Mouse (Mus musculus) megakaryocyte, embryonic 14.5 days (primary cell): Measurements from ENCODE around the gene Dctn2. TPM values are rescaled to one million over a fixed set of nuclear protein-coding genes. Genes with fewer than 3 reads are reported as not detected.

ENCODE experiments used
- H3K27me3 ChIP-seq: replicated peaks from 2 replicates; pipeline ENCODE3; 2012; ENCODE audit warnings: inconsistent platforms
- H3K36me3 ChIP-seq: replicated peaks from 2 replicates; pipeline ENCODE3; 2012; ENCODE audit warnings: low read length, inconsistent platforms, mixed read lengths
- H3K4me1 ChIP-seq: 2 replicates; pipeline ENCODE4 v1.6.1; 2012; ENCODE audit warnings: inconsistent platforms
- H3K4me3 ChIP-seq: replicated peaks from 2 replicates; pipeline ENCODE3; 2012; ENCODE audit warnings: moderate library complexity, mild to moderate bottlenecking, inconsistent platforms
- H3K9me3 ChIP-seq: 2 replicates; pipeline ENCODE4 v1.6.1; 2012; ENCODE audit warnings: inconsistent platforms
- FLI1 ChIP-seq: IDR thresholded peaks from 2 replicates; pipeline ENCODE4 v1.6.1; 2012; ENCODE audit warnings: low read length, inconsistent platforms, mixed read lengths
- GATA1 ChIP-seq: IDR thresholded peaks from 3 replicates; pipeline ENCODE4 v1.6.1; 2012; ENCODE audit warnings: mixed read lengths, low read length, inconsistent platforms, borderline replicate concordance
- polyA plus RNA-seq: library from polyadenylated mRNA; stranded (reverse); fragments of >175 nt; gene quantifications from 2 replicates; pipeline ENCODE4 v1.2.3, GENCODE M21; 2012; ENCODE audit warnings: low replicate concordance; ENCODE audit not compliant: insufficient read depth

Gene Dctn2
- polyA plus RNA-seq, 1 experiment, result 219 TPM

DNA sequence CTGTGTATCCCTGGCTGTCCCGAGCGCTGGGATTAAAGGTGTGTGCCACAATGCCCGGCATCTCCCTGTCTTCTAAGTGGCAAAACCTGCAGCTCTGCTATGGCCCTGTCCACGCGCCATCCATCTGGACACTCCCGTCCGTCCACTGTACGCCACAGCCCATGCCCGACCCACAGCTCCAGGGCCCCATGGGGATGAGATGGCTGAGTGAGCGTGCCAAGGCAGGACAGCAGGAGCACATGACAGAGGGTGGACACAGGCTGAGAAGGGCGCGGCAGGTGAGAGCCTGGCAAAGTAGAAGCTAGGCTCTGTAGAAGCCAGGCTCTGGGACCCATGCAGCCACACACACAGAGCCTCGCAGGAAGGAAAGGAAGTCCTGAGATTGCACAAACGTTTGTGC, 34.4 kb upstream of the Dctn2 start:
- Histone ChIP-seq H3K27me3 (peaks cover 72% of the 10 kb centered on the region), H3K4me3 (no peak overlapping the region), H3K9me3 (no peaks in the 10 kb centered on the region), H3K36me3 (no peaks in the 10 kb centered on the region), H3K4me1 (peaks cover 34% of the 10 kb centered on the region)
- no peak for TF ChIP-seq GATA1
- no peak for TF ChIP-seq FLI1

DNA sequence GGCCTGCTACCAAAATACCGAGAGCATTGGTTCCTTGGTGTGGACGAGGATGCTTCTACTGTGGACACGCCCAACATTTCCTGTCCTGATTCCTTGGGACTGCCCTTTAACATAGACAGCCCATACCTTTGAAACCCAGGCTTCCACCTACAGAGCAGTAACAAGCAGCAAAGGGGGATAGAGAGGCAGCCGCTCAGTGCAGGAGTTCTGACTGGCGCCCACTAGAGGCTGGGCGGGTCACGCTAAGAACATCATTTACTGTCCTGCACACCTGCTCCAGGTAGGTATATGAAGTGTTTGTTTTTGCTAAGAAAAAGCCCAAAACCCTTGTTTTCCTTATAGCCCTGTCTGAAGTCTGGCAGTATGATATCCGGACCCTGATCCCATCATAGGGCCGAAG, 33.0 kb upstream of the Dctn2 start:
- Histone ChIP-seq H3K4me1 (peaks cover 32% of the 10 kb centered on the region), H3K27me3 (peaks cover 73% of the 10 kb centered on the region), H3K4me3 (no peak overlapping the region), H3K9me3 (no peaks in the 10 kb centered on the region), H3K36me3 (no peaks in the 10 kb centered on the region)
- no peak for TF ChIP-seq GATA1
- no peak for TF ChIP-seq FLI1

DNA sequence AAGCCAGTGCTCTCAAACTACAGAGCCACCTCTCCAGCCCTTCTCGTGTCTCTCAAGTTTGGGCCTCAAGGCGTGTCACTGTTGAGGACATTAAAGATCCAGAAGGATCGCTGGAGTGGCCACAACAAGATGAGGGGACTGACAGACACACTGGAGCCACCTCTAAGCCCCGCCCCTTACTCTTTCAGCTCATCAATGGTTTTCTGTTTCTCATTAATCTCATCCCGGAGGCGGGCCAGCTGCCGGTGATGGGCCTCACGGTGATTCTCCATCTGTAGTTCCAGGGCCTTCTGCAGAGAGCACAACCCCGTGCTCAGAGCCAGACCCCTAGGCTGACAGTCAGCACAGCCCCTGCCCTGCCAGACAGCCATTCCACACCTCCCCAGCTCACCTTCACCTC, 29.6 kb upstream of the Dctn2 start:
- Histone ChIP-seq H3K4me3 (no peak overlapping the region), H3K4me1 (peaks cover 5% of the 10 kb centered on the region; the same call in 1 of the 2 replicates), H3K9me3 (no peaks in the 10 kb centered on the region), H3K27me3 (peaks cover 74% of the 10 kb centered on the region), H3K36me3 (no peaks in the 10 kb centered on the region)
- TF ChIP-seq FLI1, result no peak
- TF ChIP-seq GATA1, result no peak

DNA sequence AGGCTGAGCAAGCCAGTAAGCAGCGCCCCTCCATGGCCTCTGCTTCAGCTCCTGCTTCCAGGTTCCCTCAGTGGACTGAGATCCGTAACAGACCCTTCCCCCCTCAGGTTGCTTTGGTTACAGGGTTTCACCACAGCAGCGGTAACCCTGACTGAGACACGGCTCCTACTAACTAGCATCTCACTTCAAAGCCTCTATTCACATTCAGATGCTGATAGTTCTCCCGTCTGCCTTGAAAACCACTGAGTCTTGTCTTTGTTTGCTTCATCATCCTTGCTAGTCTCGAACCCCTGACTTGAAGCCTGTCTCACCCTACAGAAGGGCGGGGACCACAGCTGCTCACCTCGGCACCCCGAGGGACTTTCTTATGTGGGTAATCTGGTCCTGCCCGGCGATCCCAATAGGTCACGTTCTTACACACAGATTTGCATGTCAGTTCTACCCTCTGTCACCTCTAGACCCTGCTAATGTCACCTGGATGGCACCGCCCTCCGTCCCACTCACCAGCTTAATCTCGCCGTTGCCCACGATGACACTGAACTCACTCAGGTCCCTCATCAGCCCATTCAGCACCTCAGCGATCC, 27.8 kb upstream of the Dctn2 start:
- no peaks in the 10 kb centered on the region for H3K36me3 ChIP-seq
- H3K9me3 ChIP-seq, result no peaks in the 10 kb centered on the region
- H3K27me3 ChIP-seq, result peaks cover 79% of the 10 kb centered on the region
- H3K4me1 ChIP-seq, result peaks cover 4% of the 10 kb centered on the region; the same call in 1 of the 2 replicates
- H3K4me3 ChIP-seq, result no peak overlapping the region
- TF ChIP-seq FLI1 (no peak), GATA1 (no peak)

DNA sequence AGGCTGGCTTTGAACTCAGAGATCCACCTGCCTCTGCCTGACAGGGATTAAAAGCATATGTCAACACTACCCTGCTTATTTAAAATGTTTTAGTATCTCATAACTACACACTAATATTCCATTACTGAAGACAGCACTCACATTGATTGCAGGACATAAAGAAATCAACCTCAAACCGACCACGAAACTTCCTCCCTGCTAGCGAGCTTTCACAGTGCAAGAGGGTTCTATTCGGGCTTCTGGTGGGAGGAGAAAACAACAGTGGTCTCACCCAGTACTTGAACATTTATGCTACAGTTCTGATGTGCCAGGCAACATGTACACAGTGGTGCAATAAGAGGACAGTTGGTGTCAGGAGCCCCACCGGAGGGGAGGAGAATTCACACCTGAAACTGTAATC, 15.4 kb upstream of the Dctn2 start:
- H3K36me3 ChIP-seq, result no peaks in the 10 kb centered on the region
- H3K4me1 ChIP-seq, result peaks cover 18% of the 10 kb centered on the region
- no peak for TF ChIP-seq FLI1
- no peak for TF ChIP-seq GATA1
- no peak overlapping the region for H3K4me3 ChIP-seq
- peaks cover 46% of the 10 kb centered on the region for H3K27me3 ChIP-seq
- H3K9me3 ChIP-seq, result no peaks in the 10 kb centered on the region

DNA sequence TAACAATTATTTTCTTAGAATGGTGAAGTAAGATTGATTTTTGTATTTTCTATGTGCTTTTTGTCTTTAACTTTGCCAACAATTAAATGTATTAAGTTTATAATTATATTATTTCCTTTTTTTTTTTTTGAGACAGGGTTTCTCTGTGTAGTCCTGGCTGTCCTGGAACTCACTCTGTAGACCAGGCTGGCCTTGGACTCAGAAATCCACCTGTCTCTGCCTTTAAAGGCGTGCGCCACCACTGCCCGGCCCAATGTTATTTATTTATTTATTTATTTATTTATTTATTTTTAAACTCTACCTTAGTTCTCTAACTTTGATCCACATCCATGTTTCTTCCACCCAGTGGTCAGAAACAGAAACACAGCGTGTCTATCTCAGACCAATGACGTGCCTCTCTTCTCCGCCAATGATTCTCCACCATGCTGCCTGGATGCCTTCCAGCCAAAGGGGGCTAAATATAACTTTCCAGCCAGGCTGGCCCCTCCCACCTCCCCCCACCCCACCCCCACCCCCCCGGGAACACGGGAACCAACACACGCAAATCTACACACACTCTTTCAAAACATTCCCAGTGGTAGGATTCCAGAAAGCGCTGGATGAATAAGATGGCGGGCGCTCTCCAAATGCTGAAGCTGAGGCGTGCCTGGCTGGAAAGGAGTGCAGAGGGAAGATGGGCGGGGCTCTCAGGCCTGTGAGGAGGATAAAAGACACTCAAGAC, 10.4 kb upstream of the Dctn2 start:
- no peak overlapping the region for H3K4me3 ChIP-seq
- H3K36me3 ChIP-seq, result no peaks in the 10 kb centered on the region
- peaks cover 17% of the 10 kb centered on the region for H3K4me1 ChIP-seq
- no peaks in the 10 kb centered on the region for H3K9me3 ChIP-seq
- TF ChIP-seq FLI1 (no peak), GATA1 (no peak)
- H3K27me3 ChIP-seq, result peaks cover 49% of the 10 kb centered on the region

DNA sequence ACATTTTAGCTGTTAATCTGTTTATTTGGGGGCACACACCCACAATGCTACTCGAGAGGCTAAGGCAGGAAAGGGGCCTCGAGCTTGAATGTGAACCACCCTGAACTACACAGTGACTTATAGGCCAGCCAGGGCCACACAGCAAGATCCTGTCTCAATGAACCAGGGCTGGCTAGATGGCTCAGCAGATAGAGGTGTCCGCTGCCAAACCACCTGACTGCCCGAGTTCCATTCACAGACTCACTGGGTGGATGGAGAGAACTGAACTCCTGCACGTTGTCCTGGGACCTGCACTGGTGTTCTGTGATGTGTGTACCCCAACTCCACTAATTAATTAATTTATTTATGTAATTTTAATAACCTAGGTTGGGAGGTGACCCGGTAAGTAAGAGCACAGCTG, 8.4 kb upstream of the Dctn2 start:
- Histone ChIP-seq H3K9me3 (no peaks in the 10 kb centered on the region), H3K4me1 (peaks cover 10% of the 10 kb centered on the region), H3K27me3 (peaks cover 61% of the 10 kb centered on the region), H3K4me3 (no peak overlapping the region), H3K36me3 (no peaks in the 10 kb centered on the region)
- TF ChIP-seq GATA1 (no peak), FLI1 (no peak)

DNA sequence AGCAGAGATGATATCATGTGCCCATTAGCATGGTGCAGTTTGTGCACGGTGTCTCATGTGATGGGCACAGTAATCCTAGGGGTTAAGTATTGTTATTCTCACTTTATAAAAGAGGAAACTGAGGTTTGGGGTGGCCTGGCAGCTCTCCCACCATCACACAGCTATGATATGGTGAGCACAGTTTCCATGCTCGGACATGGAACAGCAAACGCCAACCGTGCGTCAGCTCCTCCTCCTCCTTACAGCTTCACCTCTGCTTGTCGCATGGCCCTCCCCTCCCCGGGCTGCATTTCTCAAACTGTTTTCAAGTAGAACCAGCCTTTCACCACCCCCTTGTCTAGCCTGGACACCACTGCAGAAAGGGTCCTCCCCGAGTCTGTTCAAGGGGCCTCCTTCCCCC, 7.7 kb upstream of the Dctn2 start:
- no peak for TF ChIP-seq GATA1
- no peak for TF ChIP-seq FLI1
- H3K9me3 ChIP-seq, result no peaks in the 10 kb centered on the region
- H3K4me3 ChIP-seq, result peak overlapping the region; percentile 24
- peaks cover 17% of the 10 kb centered on the region for H3K4me1 ChIP-seq
- no peaks in the 10 kb centered on the region for H3K36me3 ChIP-seq
- peaks cover 67% of the 10 kb centered on the region for H3K27me3 ChIP-seq

DNA sequence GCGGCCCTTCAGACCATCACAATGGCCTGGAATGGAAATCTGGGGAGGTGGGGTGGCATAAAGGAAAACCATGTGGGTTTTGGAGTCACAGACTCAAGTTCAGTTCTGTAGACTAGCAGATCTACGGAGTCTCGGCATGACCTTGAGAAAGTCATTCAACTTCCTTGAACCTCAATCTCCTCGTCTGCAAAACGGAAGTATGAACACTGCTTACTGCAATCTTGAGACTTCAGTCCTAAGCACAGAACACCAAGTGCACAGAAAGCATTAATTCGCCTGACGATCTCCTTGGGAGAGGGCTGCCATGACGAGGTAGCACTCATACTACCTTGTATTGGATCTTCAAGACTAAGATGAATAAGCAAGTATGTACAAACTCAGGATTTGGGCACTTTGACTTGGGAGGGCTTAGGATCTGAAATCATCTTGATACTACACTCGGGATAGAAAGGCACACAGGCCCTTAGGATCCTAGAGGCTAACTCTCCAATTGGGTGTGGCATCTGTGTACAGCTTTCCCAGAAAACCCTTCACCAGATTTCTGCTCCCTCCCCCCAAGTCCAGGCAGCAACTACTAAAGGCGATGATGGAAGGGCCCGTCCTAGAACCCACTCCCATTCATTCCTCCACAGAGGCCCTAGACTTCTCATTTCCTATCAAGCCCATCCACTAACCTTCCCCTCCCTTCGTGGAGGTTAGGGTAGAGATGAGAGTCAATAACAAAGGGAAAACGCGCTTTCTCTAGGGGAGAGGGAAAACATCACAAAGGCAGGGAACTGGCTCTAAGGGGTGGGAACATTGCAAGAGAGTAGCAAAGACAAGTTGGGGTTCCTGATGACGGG, 4.2 kb upstream of the Dctn2 start:
- Histone ChIP-seq H3K4me3 (no peak overlapping the region), H3K4me1 (peaks cover 24% of the 10 kb centered on the region), H3K27me3 (peaks cover 67% of the 10 kb centered on the region), H3K9me3 (no peaks in the 10 kb centered on the region), H3K36me3 (no peaks in the 10 kb centered on the region)
- no peak for TF ChIP-seq FLI1
- TF ChIP-seq GATA1, result no peak
